Mouse (Mus musculus): Measurements from ENCODE around the gene Erv3.

The Erv3 gene

GRCm38 (mm10) chr2:131859721-131860120 is at the start of gene Erv3:
TSS of gene Erv3 (minus strand) at chr2:131859747.
- DNase-seq, result no peak

GRCm38 (mm10) chr2:131908906-131909305 is 49.4 kb upstream of the Erv3 start:
- peak in 1 of 2 experiments; percentile 24 for DNase-seq

- peak; percentile 41 to 59 for DNase-seq
Observed at GRCm38 (mm10) chr2:131908351-131908861, 48.9 kb upstream of the Erv3 start.

- DNase-seq, result no peak
Observed at GRCm38 (mm10) chr2:131907311-131907710, 47.8 kb upstream of the Erv3 start.

- DNase-seq, result peak; percentile 48 to 75
Observed at GRCm38 (mm10) chr2:131906846-131907245, 47.3 kb upstream of the Erv3 start.

GRCm38 (mm10) chr2:131906266-131906665 is 46.7 kb upstream of the Erv3 start:
- no peak for DNase-seq

GRCm38 (mm10) chr2:131905776-131906175 is 46.2 kb upstream of the Erv3 start:
- no peak for DNase-seq

- no peak for DNase-seq
Observed at GRCm38 (mm10) chr2:131905025-131905424, 45.5 kb upstream of the Erv3 start.

- DNase-seq, result no peak
Observed at GRCm38 (mm10) chr2:131902867-131903266, 43.3 kb upstream of the Erv3 start.

- DNase-seq, result no peak
Observed at GRCm38 (mm10) chr2:131902423-131902822, 42.9 kb upstream of the Erv3 start.

- DNase-seq, result no peak
Observed at GRCm38 (mm10) chr2:131897336-131898109, 38.0 kb upstream of the Erv3 start.

- no peak for DNase-seq
Observed at GRCm38 (mm10) chr2:131896011-131896410, 36.5 kb upstream of the Erv3 start.

GRCm38 (mm10) chr2:131895106-131895505 is 35.6 kb upstream of the Erv3 start:
- no peak for DNase-seq

GRCm38 (mm10) chr2:131892534-131892933 is 33.0 kb upstream of the Erv3 start:
- DNase-seq, result no peak

- DNase-seq, result no peak
Observed at GRCm38 (mm10) chr2:131888233-131888632, 28.7 kb upstream of the Erv3 start.

GRCm38 (mm10) chr2:131886503-131887160 is 27.1 kb upstream of the Erv3 start:
- no peak for DNase-seq

GRCm38 (mm10) chr2:131883136-131883535 is 23.6 kb upstream of the Erv3 start:
- no peak for DNase-seq

- peak; percentile 30 to 68 for DNase-seq
Observed at GRCm38 (mm10) chr2:131881766-131882165, 22.2 kb upstream of the Erv3 start.

GRCm38 (mm10) chr2:131876551-131877265 is 17.2 kb upstream of the Erv3 start:
- DNase-seq, result no peak

GRCm38 (mm10) chr2:131873376-131873775 is 13.8 kb upstream of the Erv3 start:
- DNase-seq, result no peak

GRCm38 (mm10) chr2:131868983-131869382 is 9.4 kb upstream of the Erv3 start:
- no peak for DNase-seq

GRCm38 (mm10) chr2:131866676-131867075 is 7.1 kb upstream of the Erv3 start:
- no peak for DNase-seq

GRCm38 (mm10) chr2:131864262-131864796 is 4.8 kb upstream of the Erv3 start:
- no peak for DNase-seq

Measured in kidney, postnatal 36 days (tissue).